In genomic region chr4:134995052-134995451, GRCm38 (mm10) we compare ENCODE assay signal across 8 mouse cellular contexts.
DNase-seq lines count a peak whose midpoint lies in the region; ATAC-seq and TF ChIP-seq lines count a peak whose summit lies in the region.

No protein-coding gene starts in this region.

- no peak for TF ChIP-seq EP300 in heart, postnatal 0 days (IDR thresholded peaks at IDR 0.05; ENCODE audit: low read depth)
- no peak for TF ChIP-seq EP300 in liver, postnatal 0 days (IDR thresholded peaks at IDR 0.05; ENCODE audit: low read depth)

- 49% methylated on average over 13 of the region's 13 CpGs for WGBS in midbrain, embryonic 14.5 days
- 76% methylated on average over 13 of the region's 13 CpGs for WGBS in midbrain, embryonic 10.5 days
- WGBS in heart, postnatal 0 days: 58% methylated on average over 13 of the region's 13 CpGs
- 56% methylated on average over 13 of the region's 13 CpGs for WGBS in liver, postnatal 0 days (ENCODE audit: insufficient replicate concordance)

- no peak for ATAC-seq in midbrain, embryonic 14.5 days (ENCODE audit: low FRiP score, low TSS enrichment)
- ATAC-seq in heart, postnatal 0 days (ENCODE audit: insufficient read depth, low read depth): peak; percentile 52; the same call in 1 of the 2 replicates
- ATAC-seq in liver, postnatal 0 days: peak; percentile 80

- TF ChIP-seq CTCF in heart, postnatal 0 days (IDR thresholded peaks at IDR 0.05; ENCODE audit: low read depth): no peak
- no peak for TF ChIP-seq CTCF in liver, postnatal 0 days (IDR thresholded peaks at IDR 0.05; ENCODE audit: low read depth)

- H3K4me3 ChIP-seq in midbrain, embryonic 14.5 days (replicated peaks; ENCODE audit: low read depth, low read length): no peak overlapping the region
- H3K4me3 ChIP-seq in midbrain, embryonic 10.5 days: no peak overlapping the region
- no peak overlapping the region for H3K4me3 ChIP-seq in heart, postnatal 0 days (ENCODE audit: low read depth, low read length)
- H3K4me3 ChIP-seq in liver, postnatal 0 days (ENCODE audit: low read depth, low read length): no peak overlapping the region

- H3K9ac ChIP-seq in midbrain, embryonic 14.5 days (replicated peaks; ENCODE audit: low read length): no peak overlapping the region
- no peak overlapping the region for H3K9ac ChIP-seq in heart, postnatal 0 days (replicated peaks; ENCODE audit: low read depth, low read length)
- H3K9ac ChIP-seq in liver, postnatal 0 days (replicated peaks): no peak overlapping the region

- no peaks in the 10 kb centered on the region for H3K36me3 ChIP-seq in midbrain, embryonic 14.5 days (ENCODE audit: control insufficient read depth, insufficient read depth, low read length)
- H3K36me3 ChIP-seq in midbrain, embryonic 10.5 days: no peaks in the 10 kb centered on the region
- H3K36me3 ChIP-seq in heart, postnatal 0 days (replicated peaks; ENCODE audit: control insufficient read depth, insufficient read depth, low read length): no peaks in the 10 kb centered on the region
- no peaks in the 10 kb centered on the region for H3K36me3 ChIP-seq in liver, postnatal 0 days (replicated peaks; ENCODE audit: insufficient read depth, low read length)

- DNase-seq in adrenal gland, postnatal 25 days: peak; percentile 25
- no peak for DNase-seq in adrenal gland, postnatal 4 days (ENCODE audit: low spot score in 2 of 2)
- DNase-seq in midbrain, embryonic 14.5 days: peak; percentile 51
- DNase-seq in midbrain, embryonic 10.5 days (ENCODE audit: low spot score): no peak
- DNase-seq in heart, postnatal 0 days (ENCODE audit: low spot score): peak; percentile 36
- DNase-seq in liver, postnatal 0 days: peak; percentile 45
- DNase-seq in embryo, embryonic 10 days (ENCODE audit: low spot score): no peak
- no peak for DNase-seq in spleen, postnatal 4 days (ENCODE audit: low spot score in 2 of 2)

- H3K4me2 ChIP-seq in midbrain, embryonic 14.5 days (ENCODE audit: low read length): no peak overlapping the region
- no peak overlapping the region for H3K4me2 ChIP-seq in heart, postnatal 0 days (ENCODE audit: low read depth, low read length)
- H3K4me2 ChIP-seq in liver, postnatal 0 days (ENCODE audit: low read depth, low read length): 0 out of 2 replicates have a peak overlapping the region, but pooled peaks have one; percentile 13

- no peaks in the 10 kb centered on the region for H3K27me3 ChIP-seq in midbrain, embryonic 14.5 days (ENCODE audit: control insufficient read depth, insufficient read depth, low read length)
- H3K27me3 ChIP-seq in midbrain, embryonic 10.5 days (ENCODE audit: low read depth, poor library complexity, severe bottlenecking): peaks cover 26% of the 10 kb centered on the region
- peaks cover 10% of the 10 kb centered on the region; the same call in 1 of the 2 replicates for H3K27me3 ChIP-seq in heart, postnatal 0 days (ENCODE audit: control insufficient read depth, insufficient read depth, low read length)
- H3K27me3 ChIP-seq in liver, postnatal 0 days (ENCODE audit: insufficient read depth, low read length): peaks cover 13% of the 10 kb centered on the region; the same call in 1 of the 2 replicates

- no peaks in the 10 kb centered on the region for H3K9me3 ChIP-seq in midbrain, embryonic 14.5 days (ENCODE audit: control insufficient read depth, low read length)
- no peaks in the 10 kb centered on the region for H3K9me3 ChIP-seq in midbrain, embryonic 10.5 days (replicated peaks)
- H3K9me3 ChIP-seq in heart, postnatal 0 days (replicated peaks; ENCODE audit: control insufficient read depth, low read length): no peaks in the 10 kb centered on the region
- H3K9me3 ChIP-seq in liver, postnatal 0 days (ENCODE audit: low read length): no peaks in the 10 kb centered on the region

- 0 out of 2 replicates have a peak overlapping the region, but pooled peaks have one; percentile 32 for H3K27ac ChIP-seq in midbrain, embryonic 14.5 days (replicated peaks; ENCODE audit: low read depth, low read length)
- no peak overlapping the region for H3K27ac ChIP-seq in midbrain, embryonic 10.5 days (replicated peaks)
- no peak overlapping the region for H3K27ac ChIP-seq in heart, postnatal 0 days (ENCODE audit: low read depth)
- H3K27ac ChIP-seq in liver, postnatal 0 days (ENCODE audit: low read depth): no peak overlapping the region

- H3K4me1 ChIP-seq in midbrain, embryonic 14.5 days (ENCODE audit: control insufficient read depth, insufficient read depth, low read length): peaks cover 7% of the 10 kb centered on the region
- peaks cover 10% of the 10 kb centered on the region for H3K4me1 ChIP-seq in midbrain, embryonic 10.5 days
- H3K4me1 ChIP-seq in heart, postnatal 0 days (ENCODE audit: control insufficient read depth, insufficient read depth): no peaks in the 10 kb centered on the region; the same call in 1 of the 2 replicates
- H3K4me1 ChIP-seq in liver, postnatal 0 days (ENCODE audit: insufficient read depth): peaks cover 5% of the 10 kb centered on the region; the same call in 1 of the 2 replicates

Comparison
In these comparisons a context has a peak if more than half of its experiments do, and no peak if none do; other contexts are left out.
1. DNase-seq: peak in adrenal gland, postnatal 25 days (single experiment), midbrain, embryonic 14.5 days (single experiment), heart, postnatal 0 days (single experiment) and liver, postnatal 0 days (single experiment); none in adrenal gland, postnatal 4 days (0 of 2), midbrain, embryonic 10.5 days (single experiment), embryo, embryonic 10 days (single experiment) and spleen, postnatal 4 days (0 of 2).